Mouse (Mus musculus): ENCODE data around the gene Mef2c.

Mef2c gene

GRCm38 (mm10) chr13:83607883-83608581 lies 104.2 kb downstream of the Mef2c start:
- no peak for DNase-seq (ENCODE audit: inconsistent ontology term)

GRCm38 (mm10) chr13:83608851-83609516 lies 105.2 kb downstream of the Mef2c start:
- DNase-seq (ENCODE audit: inconsistent ontology term), result no peak

- no peak for DNase-seq (ENCODE audit: inconsistent ontology term)
Measured at GRCm38 (mm10) chr13:83609517-83609878, 105.7 kb downstream of the Mef2c start.

GRCm38 (mm10) chr13:83610124-83610523 lies 106.3 kb downstream of the Mef2c start:
- DNase-seq (ENCODE audit: inconsistent ontology term), result no peak

- DNase-seq (ENCODE audit: inconsistent ontology term), result no peak
Measured at GRCm38 (mm10) chr13:83612195-83612594, 108.4 kb downstream of the Mef2c start.

- DNase-seq (ENCODE audit: inconsistent ontology term), result no peak
Measured at GRCm38 (mm10) chr13:83615875-83616274, 112.0 kb downstream of the Mef2c start.

GRCm38 (mm10) chr13:83624651-83625050 lies 120.8 kb downstream of the Mef2c start:
- DNase-seq (ENCODE audit: inconsistent ontology term), result no peak

GRCm38 (mm10) chr13:83627429-83627828 lies 123.6 kb downstream of the Mef2c start:
- DNase-seq (ENCODE audit: inconsistent ontology term), result no peak

GRCm38 (mm10) chr13:83628139-83628538 lies 124.3 kb downstream of the Mef2c start:
- DNase-seq (ENCODE audit: inconsistent ontology term), result no peak

- DNase-seq (ENCODE audit: inconsistent ontology term), result no peak
Measured at GRCm38 (mm10) chr13:83633155-83633554, 129.3 kb downstream of the Mef2c start.

GRCm38 (mm10) chr13:83635218-83635617 lies 131.4 kb downstream of the Mef2c start:
- no peak for DNase-seq (ENCODE audit: inconsistent ontology term)

GRCm38 (mm10) chr13:83637666-83638065 lies 133.8 kb downstream of the Mef2c start:
- DNase-seq (ENCODE audit: inconsistent ontology term), result no peak

- DNase-seq (ENCODE audit: inconsistent ontology term), result no peak
Measured at GRCm38 (mm10) chr13:83638735-83639134, 134.9 kb downstream of the Mef2c start.

GRCm38 (mm10) chr13:83649051-83649450 lies 145.2 kb downstream of the Mef2c start:
- no peak for DNase-seq (ENCODE audit: inconsistent ontology term)

- DNase-seq (ENCODE audit: inconsistent ontology term), result no peak
Measured at GRCm38 (mm10) chr13:83649795-83650476, 146.1 kb downstream of the Mef2c start.

- DNase-seq (ENCODE audit: inconsistent ontology term), result no peak
Measured at GRCm38 (mm10) chr13:83650807-83651206, 147.0 kb downstream of the Mef2c start.

GRCm38 (mm10) chr13:83651941-83652548 lies 148.2 kb downstream of the Mef2c start:
- peak; percentile 55 for DNase-seq (ENCODE audit: inconsistent ontology term)

- DNase-seq (ENCODE audit: inconsistent ontology term), result no peak
Measured at GRCm38 (mm10) chr13:83652560-83652959, 148.7 kb downstream of the Mef2c start.

GRCm38 (mm10) chr13:83654889-83655769 lies 151.3 kb downstream of the Mef2c start:
- peak; percentile 50 for DNase-seq (ENCODE audit: inconsistent ontology term)

- DNase-seq (ENCODE audit: inconsistent ontology term), result no peak
Measured at GRCm38 (mm10) chr13:83656094-83656493, 152.3 kb downstream of the Mef2c start.

- DNase-seq (ENCODE audit: inconsistent ontology term), result no peak
Measured at GRCm38 (mm10) chr13:83656773-83657172, 152.9 kb downstream of the Mef2c start.
